Comparison of ENCODE assay signal across 24 mouse cellular contexts in genomic region chr13:101876601-101877000, GRCm38 (mm10).
"Had no signal": no experiment of that assay in that cellular context is flagged by ENCODE, and none has a peak within 500 bp of the region (broad histone marks: within the 10 kb centered on the region; RNA-seq: fewer than 3 reads in every experiment).

No protein-coding gene starts in this region.

- DNase-seq: gastrocnemius, postnatal 14 days; gastrocnemius, postnatal 36 days; heart, adult 18-20 months; heart, postnatal 10 days; heart, postnatal 36 days; kidney, adult 11 months; kidney, adult 2 months; kidney, adult 9 months; kidney, postnatal 14 days; kidney, postnatal 36 days; layer of hippocampus, adult 9-11 months; layer of hippocampus, postnatal 36 days; left cerebral cortex, postnatal 4 days had no signal

- H3K9ac ChIP-seq: hindbrain, embryonic 13.5 days; hindbrain, embryonic 15.5 days; kidney, embryonic 15.5 days; limb, embryonic 13.5 days; limb, embryonic 15.5 days; liver, embryonic 12.5 days; liver, embryonic 14.5 days had no signal

- H3K36me3 ChIP-seq: hindbrain, embryonic 13.5 days; hindbrain, embryonic 15.5 days; kidney, embryonic 15.5 days; limb, embryonic 13.5 days; limb, embryonic 15.5 days; liver, embryonic 12.5 days had no signal

- H3K4me3 ChIP-seq: hindbrain, embryonic 13.5 days; hindbrain, embryonic 15.5 days; kidney, embryonic 15.5 days; limb, embryonic 13.5 days; limb, embryonic 15.5 days; liver, embryonic 12.5 days had no signal

- H3K4me1 ChIP-seq: hindbrain, embryonic 13.5 days; hindbrain, embryonic 15.5 days; kidney, embryonic 15.5 days; limb, embryonic 13.5 days; limb, embryonic 15.5 days; liver, embryonic 12.5 days had no signal

- H3K27me3 ChIP-seq: hindbrain, embryonic 13.5 days; hindbrain, embryonic 15.5 days; kidney, embryonic 15.5 days; limb, embryonic 13.5 days; limb, embryonic 15.5 days had no signal

- H3K9me3 ChIP-seq: hindbrain, embryonic 13.5 days; hindbrain, embryonic 15.5 days; kidney, embryonic 15.5 days; limb, embryonic 13.5 days; limb, embryonic 15.5 days; liver, embryonic 12.5 days had no signal

- ATAC-seq: hindbrain, postnatal 0 days; intestine, embryonic 16.5 days; liver, embryonic 12.5 days had no signal

- H3K4me2 ChIP-seq: heart, embryonic 11.5 days; hindbrain, embryonic 13.5 days; hindbrain, embryonic 15.5 days; kidney, embryonic 15.5 days; limb, embryonic 13.5 days; limb, embryonic 15.5 days; liver, embryonic 12.5 days had no signal

- H3K27ac ChIP-seq: hindbrain, embryonic 13.5 days; hindbrain, embryonic 15.5 days; hindbrain, postnatal 0 days; kidney, embryonic 15.5 days; kidney, postnatal 0 days; limb, embryonic 13.5 days; limb, embryonic 15.5 days; liver, embryonic 12.5 days; liver, embryonic 14.5 days had no signal
